ENCODE assay signal across 18 mouse cellular contexts in the genomic region with DNA sequence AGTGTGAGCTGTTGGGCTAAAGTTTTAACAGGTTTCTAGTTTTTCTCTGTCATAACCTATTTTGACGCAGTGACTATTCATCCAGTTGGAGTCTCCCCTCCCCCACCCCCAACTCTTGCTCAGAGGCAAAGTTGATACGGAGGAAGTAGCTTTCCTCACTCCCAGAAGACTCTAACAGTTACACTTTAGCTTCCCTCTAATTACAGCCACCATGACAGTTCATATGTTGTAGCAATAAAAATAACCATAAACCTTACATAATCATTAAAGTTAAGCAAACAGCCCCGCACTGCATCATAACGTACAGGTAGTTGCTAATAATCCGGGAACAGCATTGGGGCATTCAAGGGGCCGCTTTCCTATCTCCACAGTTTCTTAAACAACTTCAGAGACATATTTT.
"Had no signal": no experiment of that assay in that cellular context is flagged by ENCODE, and none has a peak within 500 bp of the region (broad histone marks: within the 10 kb centered on the region; RNA-seq: fewer than 3 reads in every experiment).

No protein-coding gene starts in this region.

- H3K4me2 ChIP-seq: liver, embryonic 11.5 days; lung, embryonic 14.5 days; midbrain, embryonic 12.5 days; midbrain, embryonic 15.5 days; neural tube, embryonic 13.5 days had no signal

- ATAC-seq: liver, postnatal 0 days; lung, postnatal 0 days; midbrain, embryonic 15.5 days had no signal

- H3K4me3 ChIP-seq: layer of hippocampus, adult 2 months; left cerebral cortex, adult 2 months; midbrain, embryonic 12.5 days; midbrain, embryonic 15.5 days; neural tube, embryonic 13.5 days had no signal

- H3K36me3 ChIP-seq: midbrain, embryonic 12.5 days; midbrain, embryonic 15.5 days; neural tube, embryonic 13.5 days had no signal

- H3K27me3 ChIP-seq: midbrain, embryonic 12.5 days; midbrain, embryonic 15.5 days; neural tube, embryonic 13.5 days had no signal

- DNase-seq: kidney, adult 2 months; kidney, postnatal 25 days; layer of hippocampus, postnatal 36 days; liver, postnatal 0 days; lung, embryonic 14.5 days; thymus, adult 2 months; thymus, postnatal 14 days; thymus, postnatal 4 days had no signal

- H3K9ac ChIP-seq: liver, embryonic 14.5 days; liver, postnatal 0 days; lung, embryonic 14.5 days; midbrain, embryonic 12.5 days; midbrain, embryonic 15.5 days; neural tube, embryonic 13.5 days had no signal

- H3K4me1 ChIP-seq: midbrain, embryonic 12.5 days; midbrain, embryonic 15.5 days; neural tube, embryonic 13.5 days had no signal

- H3K9me3 ChIP-seq: midbrain, embryonic 12.5 days; midbrain, embryonic 15.5 days; neural tube, embryonic 13.5 days had no signal

- H3K27ac ChIP-seq: kidney, postnatal 0 days; layer of hippocampus, adult 2 months; left cerebral cortex, adult 2 months; liver, embryonic 14.5 days; midbrain, embryonic 12.5 days; midbrain, embryonic 15.5 days; neural tube, embryonic 13.5 days; stomach, postnatal 0 days had no signal
